Mouse (Mus musculus) E14TG2a.4 (cell line): Measurements from ENCODE around the gene Gm13103.
"Not testable (repeated sequence)": the region's sequence is repeated elsewhere in the genome, so short reads cannot be mapped to it uniquely, and the experiment has no call there.

Experiments used
- CTCF ChIP-seq: conservative IDR thresholded peaks from 2 replicates; pipeline ENCODE4 v1.5.1; 2014; ENCODE audit warnings: low read length
- NANOG ChIP-seq: IDR thresholded peaks from 2 replicates; pipeline ENCODE4 v1.6.1; 2014; ENCODE audit warnings: borderline replicate concordance, low read length, mixed read lengths

GRCm38 (mm10) chr4:143846197-143846596, at the start of gene Gm13103:
- not testable (repeated sequence) for TF ChIP-seq CTCF, NANOG
